Mouse (Mus musculus) 3T3-L1 (cell line): ENCODE measurements around the gene Gm7075.
"Not testable (repeated sequence)": the region's sequence is repeated elsewhere in the genome, so short reads cannot be mapped to it uniquely, and the experiment has no call there.

ENCODE experiments used
- DNase-seq: peaks from one replicate; pipeline ENCODE4 v3.0.0-alpha.2; 2015; ENCODE audit warnings: low read depth, low spot score

Gene Gm7075

GRCm38 (mm10) chr10:63421739-63422735 is at the start of gene Gm7075:
TSS of gene Gm7075 (minus strand) at chr10:63421789.
- DNase-seq: peak; percentile 54

DNA sequence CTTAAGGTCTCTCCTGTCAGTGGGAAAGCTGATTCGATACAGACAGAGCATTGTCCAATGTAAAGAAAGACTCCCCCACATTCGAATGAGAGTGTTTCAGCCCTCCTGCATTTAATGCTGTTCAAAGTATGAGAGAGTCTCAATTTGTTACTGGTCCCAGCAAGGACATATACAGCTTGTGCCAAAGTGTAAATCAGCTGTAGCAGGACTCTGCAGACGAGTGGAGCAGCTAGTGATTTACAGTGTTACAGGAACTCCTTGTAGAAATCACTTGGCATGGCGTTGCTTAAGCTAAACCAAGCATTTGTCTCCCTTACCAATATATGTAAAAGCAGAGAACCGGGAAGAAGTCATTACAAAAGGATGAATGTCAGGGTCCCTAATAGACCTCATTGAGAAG is 39.3 kb upstream of the Gm7075 start:
- no peak for DNase-seq

DNA sequence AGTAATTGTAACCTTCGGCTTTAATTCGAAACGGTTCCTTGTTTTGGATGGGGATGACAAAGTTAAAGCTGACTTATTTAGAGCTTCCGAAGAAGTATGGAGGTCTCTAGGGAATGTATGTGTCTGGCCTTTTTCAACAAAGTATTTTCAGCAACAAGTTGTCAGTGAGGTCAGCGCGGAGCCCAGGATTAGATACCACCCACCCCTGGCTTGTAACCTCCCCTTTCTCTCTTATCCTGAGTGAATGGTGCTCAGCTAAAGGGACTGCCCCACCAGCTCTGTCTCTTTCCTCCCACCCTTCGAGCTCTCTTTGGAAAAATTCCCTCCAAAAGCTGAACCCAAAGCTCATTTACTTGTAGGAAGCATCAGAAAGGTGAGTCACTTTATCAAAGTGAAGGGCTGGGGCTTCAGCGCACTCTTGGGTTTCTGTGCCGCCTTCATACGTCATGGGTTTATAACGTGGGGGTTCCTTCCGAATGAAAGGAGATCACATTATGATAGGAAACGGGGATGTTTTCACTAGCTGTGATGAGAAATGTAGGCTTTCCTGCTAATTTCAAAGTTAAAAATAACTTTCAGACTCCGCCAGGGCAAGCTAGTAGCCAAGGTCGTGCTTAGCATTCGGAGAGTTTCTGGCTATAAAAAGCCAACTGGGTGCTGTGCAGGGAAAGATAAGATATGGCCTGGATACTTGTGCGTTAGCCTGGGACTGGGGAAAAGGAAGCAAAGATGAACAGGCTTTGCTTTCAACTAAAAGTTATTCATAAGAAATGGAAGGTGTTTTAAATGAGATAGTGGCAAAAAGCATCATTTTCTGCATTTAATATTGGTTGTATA is 35.9 kb upstream of the Gm7075 start:
- DNase-seq: no peak

DNA sequence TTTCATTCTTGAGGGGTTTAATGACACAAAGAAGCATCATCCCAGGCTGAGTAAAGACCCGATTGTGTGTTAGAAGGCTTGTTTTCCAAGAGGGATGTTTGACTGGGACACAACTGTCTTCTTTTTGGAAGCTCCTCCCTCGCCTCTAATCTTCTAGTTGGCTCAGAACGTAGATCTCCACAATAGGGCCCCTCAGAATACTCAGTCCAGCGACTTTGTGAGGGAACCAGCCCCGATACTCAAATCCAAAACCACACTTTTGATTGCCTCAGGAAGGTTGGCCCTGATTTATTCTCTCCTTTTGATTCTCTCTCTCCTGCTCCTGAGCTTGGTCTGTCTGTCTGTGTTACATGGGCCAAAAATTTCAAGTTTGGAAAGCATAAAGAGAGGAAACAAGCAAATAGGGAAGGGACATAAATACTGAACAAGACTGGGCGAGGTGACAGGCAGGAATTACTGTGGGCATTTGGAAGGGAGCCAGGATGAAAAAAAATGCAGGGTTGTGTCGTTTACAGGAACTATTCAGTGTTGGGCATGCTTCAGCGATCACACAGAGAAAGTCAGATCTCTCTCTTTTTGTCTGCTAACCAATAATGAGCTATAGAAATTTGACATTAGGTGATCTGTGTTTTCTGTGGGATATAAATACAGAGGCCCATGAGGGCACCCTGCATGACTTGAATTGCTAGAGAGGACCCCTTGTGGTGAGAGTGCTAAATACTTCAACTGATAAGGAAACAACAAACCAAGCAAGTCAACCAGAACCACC is 33.7 kb upstream of the Gm7075 start:
- DNase-seq: no peak

DNA sequence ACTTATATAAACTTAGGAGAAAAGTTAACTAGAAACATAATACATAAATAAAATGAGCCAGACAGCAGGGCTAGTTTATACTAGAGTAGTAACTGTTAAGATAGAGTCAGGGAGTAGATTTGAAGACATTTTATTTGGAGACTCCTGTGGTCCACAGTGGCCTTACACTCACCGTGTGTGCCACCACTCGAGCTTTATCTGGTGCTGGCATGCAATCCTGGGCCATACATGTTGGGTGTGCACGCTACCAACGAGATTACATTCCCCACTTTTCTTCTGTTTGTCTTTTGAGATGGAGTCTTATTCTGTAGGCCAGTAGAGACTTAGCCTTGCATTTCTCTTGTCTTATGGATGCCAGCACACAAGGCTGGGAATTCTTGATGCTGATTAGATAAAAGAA is 32.3 kb upstream of the Gm7075 start:
- no peak for DNase-seq

DNA sequence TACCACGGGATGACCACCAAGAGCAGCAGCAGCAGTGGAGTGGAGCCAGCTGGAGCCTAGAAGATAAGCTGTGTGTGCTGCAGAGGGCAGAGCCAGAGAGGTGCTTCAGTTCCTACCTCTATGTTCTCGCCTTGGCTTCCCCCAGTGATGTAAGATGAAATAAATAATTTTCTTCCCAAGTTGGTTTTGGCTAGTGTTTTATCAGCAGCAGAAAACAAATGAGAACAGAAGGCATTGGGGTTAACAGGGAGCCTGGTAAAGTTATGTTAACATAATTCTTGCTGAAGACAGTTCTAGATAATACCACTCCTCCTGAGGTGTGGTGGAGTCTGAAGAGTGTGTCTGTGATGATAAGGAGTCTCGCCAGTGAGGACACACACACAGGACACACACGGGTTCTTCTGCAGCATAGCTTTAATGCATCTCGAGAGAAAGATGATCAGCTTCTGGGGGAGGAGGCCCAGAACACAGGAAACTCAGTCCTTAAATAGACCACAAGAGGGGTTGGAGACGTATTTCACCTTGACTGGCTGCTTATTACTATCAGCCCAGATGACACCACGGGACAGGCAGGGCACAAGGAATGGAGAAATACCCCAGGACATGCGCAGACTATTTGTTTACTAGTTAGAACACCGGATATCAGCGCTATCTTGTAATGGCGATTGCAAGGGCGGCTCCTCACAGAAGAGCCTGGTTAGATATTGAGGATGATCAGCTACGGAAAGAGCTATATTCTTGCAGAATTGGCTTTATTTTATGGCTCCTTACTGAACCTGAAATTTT is 23.2 kb upstream of the Gm7075 start:
- not testable (repeated sequence) for DNase-seq

- no peak for DNase-seq
Measured at GRCm38 (mm10) chr10:63439694-63440228, 18.2 kb upstream of the Gm7075 start.

- no peak for DNase-seq
Measured at GRCm38 (mm10) chr10:63438736-63439262, 17.2 kb upstream of the Gm7075 start.

DNA sequence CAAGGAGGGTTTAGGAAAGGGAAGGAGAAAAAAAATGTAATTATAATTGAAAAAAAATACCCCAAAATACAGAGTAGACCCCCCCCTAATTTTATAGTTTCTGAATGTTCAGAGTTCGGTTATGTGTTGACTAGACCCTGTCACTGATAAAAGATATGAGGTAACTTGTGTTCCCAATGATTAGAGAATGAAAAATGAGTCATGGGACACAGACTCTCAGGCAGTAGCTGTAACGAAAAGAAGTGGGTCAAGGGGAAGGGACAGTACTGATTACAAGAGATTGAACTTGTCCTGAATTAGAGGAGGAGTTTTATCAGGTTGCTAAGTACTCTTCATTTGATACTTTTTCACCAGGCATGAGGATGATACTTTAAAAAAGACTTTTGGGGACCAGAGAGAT is 11.3 kb upstream of the Gm7075 start:
- DNase-seq: no peak

- no peak for DNase-seq
Measured at GRCm38 (mm10) chr10:63432099-63432498, 10.5 kb upstream of the Gm7075 start.

- no peak for DNase-seq
Measured at GRCm38 (mm10) chr10:63431221-63431736, 9.7 kb upstream of the Gm7075 start.

DNA sequence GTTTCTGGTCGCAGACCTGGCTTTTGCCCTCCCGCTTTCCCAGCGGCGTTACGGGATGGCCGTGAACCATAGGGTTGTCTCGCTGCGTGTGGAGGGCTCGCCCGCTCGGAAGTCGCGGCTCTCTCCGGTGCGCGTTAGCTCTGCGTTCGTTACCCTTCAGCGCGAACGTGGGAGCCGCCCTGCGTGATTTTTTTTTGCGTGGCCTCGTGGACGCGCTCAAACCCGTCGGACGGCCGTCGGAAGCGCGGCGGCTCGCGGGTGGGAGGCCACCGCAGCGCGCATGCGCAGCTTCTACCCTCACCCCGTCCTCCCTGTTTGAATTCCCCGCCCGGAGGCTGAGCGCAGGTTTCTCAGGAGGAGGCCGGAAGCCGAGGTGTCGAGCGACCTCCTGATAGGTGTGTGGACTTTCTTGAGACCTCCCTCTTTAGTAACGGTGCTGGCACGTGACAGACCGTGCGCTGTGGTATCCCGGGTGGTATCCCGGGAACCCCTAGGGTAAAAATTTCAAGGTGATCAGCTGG is 8.3 kb upstream of the Gm7075 start, which contains the start of gene Ctnna3:
Gene Ctnna3 (plus strand): TSS at position 314 of the 521 bp plus-strand sequence.
- peak; percentile 94 for DNase-seq

DNA sequence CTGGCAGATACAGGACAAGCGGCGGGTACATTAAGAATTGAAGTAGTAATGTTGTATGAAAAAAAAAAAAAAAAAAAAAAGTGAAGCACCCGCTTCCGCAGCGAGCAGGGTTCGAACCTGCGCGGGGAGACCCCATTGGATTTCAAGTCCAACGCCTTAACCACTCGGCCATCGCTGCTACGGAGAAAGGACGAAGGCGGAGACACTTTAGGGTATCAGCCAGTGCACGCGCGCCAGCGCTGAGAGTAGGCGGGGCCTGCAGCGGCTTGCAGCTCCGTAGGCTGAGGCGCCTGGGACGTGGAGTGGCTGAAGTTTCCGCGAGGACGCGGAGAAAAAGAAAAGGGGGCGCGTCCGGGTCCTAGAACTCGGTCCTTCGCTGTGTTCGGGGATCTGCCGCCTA is 7.8 kb upstream of the Gm7075 start:
- peak; percentile 90 for DNase-seq

GRCm38 (mm10) chr10:63429023-63429340 is 7.4 kb upstream of the Gm7075 start:
- DNase-seq: no peak

GRCm38 (mm10) chr10:63428243-63429022 is 6.8 kb upstream of the Gm7075 start:
- DNase-seq: peak; percentile 59

- DNase-seq: no peak
Measured at GRCm38 (mm10) chr10:63427146-63427545, 5.6 kb upstream of the Gm7075 start.

DNA sequence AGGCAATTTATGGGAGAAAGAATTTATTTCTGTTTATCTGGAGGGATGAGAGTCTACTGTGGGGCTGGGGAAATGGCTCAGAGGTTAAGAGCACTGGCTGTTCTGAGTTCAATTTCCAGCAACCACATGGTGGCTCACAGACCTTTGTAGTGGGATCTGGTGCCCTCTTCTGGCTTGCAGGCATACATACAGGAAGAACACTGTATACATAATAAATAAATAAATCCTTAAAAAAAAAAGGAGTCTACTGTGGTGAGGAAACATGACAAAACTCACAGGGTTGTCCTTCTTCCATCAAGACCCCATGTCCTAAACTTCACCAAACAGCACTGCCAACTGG is 2.9 kb upstream of the Gm7075 start:
- peak; percentile 71 for DNase-seq

DNA sequence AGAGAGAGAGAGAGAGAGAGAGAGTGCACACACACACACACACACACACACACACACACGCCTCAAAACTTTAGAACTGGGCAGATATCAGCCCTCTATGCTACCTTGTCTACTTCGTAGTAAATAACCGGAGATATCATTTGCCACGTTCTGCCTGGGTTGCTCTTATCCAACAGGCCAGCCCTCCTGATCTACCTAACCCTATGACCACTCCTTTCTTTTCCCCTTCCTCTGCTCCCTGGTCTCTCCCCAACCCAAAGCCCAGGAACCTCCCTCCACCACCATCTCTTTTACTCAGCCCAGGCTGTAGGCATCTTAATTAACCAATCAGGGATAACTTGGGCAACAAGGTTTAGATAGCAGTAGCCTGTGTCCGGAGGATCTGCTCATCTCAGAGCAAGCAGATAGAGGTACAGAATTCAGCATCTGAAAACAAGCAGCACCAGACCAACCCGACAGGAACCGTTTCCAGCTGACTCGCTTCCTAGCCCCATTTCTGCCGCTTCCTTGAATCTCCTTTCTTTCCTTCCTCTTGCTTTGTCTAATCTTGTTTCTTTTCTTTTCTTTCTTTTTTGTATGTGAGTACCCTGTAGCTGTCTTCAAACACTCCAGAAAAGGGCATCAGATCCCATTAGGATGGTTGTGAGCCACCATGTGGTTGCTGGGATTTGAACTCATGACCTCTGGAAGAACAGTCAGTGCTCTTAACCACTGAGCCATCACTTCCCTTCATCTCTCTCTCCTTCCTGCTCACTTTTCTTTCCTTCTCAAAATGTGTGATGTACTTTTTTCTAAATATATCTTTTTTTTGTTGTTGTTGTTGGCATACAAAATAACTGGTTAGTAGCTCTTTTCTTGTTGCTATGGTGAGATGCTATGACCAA is 2.2 kb upstream of the Gm7075 start:
- no peak for DNase-seq

DNA sequence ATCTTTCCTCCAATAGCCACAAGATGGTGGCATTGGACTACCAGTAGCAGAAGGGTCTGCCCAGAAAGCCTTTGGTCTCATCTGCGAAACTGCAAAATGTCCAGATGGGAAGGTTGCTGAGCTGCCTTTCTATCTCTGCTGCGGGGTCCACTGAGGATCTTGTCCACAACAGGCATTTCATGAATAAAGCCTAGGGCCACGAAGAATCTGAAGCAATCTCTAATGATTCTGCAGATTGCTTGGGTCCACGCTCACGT is 1.1 kb upstream of the Gm7075 start:
- DNase-seq: peak; percentile 7
